Mouse (Mus musculus): ENCODE results near the gene Gm6034. TPM values are rescaled to one million over a fixed set of nuclear protein-coding genes. Genes with fewer than 3 reads are reported as not detected.
"Not testable (repeated sequence)": the region's sequence is repeated elsewhere in the genome, so short reads cannot be mapped to it uniquely, and the experiment has no call there.

The Gm6034 gene
- total RNA-seq, 4 experiments from 2014 or later: not detected

DNA sequence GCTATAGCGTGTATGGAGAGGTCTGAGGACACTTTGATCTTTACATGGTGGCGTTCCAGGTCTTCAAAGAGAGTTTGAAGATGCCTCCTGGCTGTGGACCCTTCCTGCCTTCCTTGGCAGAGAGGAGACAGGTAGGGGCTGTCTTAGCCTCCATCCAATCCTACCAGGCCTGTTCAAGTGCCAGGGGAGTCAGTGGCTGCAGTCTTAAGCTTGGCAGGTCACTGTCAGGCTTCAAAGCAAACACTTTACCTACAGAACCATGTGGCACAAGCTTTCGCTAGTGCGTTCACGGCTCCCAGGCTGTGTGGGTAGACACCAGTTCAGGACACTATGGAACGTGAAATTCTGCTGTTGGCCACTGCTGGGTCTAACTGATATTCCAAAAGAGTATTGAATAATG, 19.8 kb upstream of the Gm6034 start:
- no peak for DNase-seq (ENCODE audit: low spot score in 2 of 2)

DNA sequence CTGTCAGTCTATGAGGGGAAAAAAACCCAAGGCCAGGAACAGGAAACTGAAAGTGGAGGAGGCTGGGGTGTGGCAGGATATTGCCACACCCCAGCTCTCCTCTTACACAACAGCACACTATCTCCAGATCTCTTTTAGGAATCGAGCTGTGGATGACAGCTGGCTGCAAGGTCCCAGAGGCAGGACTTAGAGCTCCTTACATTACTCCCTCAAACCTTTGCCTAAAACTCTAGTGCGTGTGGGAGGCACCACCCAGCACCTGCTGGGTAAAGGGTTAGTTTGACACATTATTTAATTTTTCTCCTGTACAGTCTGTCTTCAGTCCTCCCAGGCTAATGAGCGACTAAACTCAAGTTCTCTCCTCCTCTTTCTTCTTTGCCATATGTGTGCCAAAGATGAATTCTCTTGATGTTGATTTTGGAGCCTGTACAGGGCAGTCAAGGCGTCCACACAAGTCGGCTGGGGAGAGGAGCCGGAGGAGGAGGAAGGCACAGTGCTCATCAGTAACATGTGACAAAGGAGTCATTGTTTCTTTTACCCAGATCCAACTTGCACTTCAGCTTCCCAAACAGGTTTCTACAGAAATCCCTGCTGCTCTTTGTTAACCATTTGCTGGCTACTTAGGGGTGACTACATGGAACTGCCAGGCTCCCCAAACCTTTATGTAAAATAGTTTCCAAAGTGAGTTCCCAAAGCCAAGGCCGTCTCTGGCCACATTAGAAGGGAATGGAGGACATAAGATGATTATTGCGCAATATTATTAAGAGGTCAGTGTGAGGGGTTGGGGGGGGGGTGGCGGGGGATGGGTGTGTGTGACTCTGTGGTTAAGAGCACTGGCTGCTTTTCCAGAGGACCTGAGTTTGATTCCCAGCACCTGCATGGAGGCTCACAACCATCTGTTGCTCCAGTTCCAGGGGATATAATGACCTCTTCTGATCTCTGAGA, 18.8 kb upstream of the Gm6034 start:
- DNase-seq (ENCODE audit: low spot score in 2 of 2): no peak

DNA sequence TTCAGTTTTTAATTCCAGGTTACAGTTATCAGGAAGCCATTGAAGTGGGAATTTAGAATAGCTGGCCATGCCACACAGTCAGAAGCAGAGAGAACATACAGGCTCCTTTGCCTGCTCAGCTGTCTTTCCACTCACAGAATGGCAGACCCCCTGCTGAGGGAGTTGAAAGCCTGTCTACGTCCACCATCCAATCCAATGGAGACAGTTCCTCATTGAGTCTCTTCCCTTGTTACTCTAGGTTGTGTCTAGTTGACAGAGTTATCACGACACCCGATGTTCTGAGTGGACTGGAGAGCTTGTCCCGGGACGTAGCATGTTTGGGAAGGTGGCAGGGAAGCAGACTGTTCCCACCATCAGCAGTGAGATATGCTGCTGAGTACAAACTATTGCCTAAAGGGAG, 17.6 kb upstream of the Gm6034 start:
- DNase-seq (ENCODE audit: low spot score in 2 of 2): no peak

DNA sequence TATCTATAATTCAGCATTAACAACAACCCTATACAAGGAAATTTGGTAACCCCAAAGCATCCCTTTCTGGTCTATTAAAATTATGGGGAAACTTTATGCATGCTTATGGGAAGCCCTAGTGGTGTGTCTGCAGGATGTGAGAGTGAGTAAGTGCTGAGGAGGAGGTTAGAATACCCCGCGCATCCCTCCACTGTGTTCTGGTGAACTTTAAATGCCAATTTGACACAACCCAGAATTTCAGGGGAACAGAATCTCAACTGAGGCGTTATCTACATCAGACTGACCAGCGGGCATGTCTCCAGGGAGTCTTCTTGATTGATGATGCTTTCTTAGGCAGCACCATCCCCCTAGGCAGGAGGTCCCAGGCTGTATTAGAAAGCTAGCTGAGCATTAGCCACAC, 16.9 kb upstream of the Gm6034 start:
- no peak for DNase-seq (ENCODE audit: low spot score in 2 of 2)

DNA sequence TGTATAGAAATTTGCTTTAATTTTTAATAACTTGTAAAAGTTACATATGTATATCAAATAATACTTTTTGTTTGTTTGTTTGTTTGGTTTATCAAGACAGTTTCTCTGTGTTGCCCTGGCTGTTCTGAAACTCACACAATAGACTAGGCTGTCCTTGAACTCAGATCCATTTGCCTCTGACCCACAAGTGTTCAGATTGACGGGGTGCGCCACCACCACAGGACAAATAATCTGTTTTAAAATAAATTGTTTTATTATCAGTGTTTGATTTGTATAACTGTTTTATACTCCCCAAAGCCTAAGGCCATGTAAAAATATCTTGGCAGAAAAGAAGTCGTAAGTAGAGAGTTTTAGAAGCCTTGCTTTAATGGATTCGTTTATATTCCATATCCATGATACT, 15.1 kb upstream of the Gm6034 start:
- no peak for DNase-seq (ENCODE audit: low spot score in 2 of 2)

DNA sequence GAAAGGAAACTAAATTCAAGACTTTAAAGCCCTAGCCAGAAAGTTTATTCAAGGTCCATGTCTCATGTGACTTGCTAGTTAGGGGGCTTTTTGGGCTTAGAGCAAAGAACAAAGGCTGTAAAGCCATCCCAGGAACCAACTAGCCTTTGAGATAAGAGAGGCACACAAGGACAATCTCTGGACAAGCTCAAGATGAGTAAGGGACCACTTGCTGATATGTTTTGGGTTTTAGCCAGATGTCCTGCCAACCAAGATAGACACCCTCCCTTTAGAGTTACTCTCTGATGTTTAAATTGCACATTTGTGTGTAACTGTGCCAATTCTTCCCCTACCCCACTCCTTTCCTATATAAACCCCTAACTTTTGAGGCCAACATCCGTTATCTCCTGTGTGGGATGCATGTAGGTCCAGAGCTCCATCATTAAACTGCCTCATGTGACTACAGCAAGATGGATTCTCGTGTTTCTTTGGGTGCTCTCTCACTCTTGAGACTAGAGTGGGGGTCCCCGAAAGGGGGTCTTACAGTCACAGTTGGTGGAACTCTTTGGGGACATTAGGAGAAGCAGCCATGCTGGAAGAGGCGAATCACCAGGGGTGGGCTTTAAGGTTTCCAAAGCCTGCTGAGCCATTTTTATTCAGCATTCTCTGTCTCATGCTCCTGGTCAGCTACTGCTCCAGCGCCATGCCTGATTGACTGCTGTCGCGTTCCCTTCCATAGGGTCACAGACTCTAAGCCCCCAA, 13.7 kb upstream of the Gm6034 start:
- DNase-seq (ENCODE audit: low spot score in 2 of 2): no peak

DNA sequence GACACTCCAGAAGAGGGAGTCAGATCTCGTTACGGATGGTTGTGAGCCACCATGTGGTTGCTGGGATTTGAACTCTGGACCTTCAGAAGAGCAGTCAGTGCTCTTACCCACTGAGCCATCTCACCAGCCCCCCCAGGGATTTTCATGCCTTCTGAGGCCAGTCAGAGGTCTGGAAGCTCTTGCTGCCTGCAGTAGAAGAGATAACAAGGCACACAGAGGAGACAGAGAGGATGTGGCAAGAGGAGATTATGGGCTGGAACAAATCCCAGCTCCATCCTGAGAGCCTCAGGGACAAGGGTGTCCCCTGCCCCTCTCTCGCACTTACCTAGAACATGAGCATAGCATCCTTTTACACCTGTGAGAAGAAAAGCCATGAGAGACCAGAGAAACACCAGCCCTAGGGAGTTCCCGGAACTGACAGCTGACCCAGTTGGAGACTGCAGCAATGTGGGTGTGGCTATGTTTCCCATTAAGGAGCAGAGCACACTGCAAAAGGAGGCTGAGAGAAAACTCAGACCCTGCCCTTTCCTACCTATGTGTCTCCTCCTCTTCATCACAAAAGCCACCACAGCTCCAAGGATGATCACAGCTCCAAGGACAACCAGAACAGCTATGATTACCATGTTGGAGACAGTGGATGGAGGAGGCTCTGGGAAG, 12.6 kb upstream of the Gm6034 start:
- DNase-seq (ENCODE audit: low spot score in 2 of 2): not testable (repeated sequence)

DNA sequence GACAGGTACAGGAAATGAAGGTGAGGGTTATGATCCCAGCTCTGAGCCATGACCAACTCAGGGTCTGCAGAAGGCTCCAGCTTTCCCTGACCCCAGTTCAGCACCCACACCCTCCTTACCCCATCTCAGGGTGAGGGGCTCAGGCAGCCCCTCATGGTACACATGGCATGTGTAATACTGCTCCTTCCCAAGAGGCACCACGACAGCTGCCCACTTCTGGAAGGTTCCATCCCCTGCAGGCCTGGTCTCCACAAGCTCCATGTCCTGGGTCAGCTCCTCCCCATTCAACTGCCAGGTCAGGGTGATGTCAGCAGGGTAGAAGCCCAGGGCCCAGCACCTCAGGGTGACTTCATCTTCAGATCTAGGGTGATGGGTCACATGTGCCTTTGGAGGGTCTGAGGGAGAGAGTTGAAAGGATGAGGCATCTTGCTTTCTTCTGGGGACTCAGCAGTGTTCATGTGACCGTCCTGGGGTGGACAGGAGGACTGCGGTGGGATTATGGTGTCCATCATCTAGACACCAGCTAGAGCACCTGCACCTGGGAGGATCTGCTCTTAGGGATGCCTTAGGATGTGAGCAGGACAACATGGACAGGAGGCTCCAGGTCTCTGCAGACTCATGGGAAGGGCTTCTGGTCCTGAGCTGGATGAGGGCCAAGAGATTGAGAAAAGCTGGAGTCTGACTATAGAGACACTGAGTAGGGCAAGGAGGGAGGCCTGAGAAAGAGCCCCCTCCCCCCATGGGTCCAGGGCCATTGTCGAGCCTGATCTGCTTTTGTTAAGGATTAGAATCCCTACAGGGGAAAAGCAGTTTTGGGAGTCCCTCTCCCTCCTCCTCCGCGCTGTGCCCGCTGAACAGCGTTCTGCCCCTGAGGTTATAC, 11.8 kb upstream of the Gm6034 start:
- not testable (repeated sequence) for DNase-seq (ENCODE audit: low spot score in 2 of 2)

DNA sequence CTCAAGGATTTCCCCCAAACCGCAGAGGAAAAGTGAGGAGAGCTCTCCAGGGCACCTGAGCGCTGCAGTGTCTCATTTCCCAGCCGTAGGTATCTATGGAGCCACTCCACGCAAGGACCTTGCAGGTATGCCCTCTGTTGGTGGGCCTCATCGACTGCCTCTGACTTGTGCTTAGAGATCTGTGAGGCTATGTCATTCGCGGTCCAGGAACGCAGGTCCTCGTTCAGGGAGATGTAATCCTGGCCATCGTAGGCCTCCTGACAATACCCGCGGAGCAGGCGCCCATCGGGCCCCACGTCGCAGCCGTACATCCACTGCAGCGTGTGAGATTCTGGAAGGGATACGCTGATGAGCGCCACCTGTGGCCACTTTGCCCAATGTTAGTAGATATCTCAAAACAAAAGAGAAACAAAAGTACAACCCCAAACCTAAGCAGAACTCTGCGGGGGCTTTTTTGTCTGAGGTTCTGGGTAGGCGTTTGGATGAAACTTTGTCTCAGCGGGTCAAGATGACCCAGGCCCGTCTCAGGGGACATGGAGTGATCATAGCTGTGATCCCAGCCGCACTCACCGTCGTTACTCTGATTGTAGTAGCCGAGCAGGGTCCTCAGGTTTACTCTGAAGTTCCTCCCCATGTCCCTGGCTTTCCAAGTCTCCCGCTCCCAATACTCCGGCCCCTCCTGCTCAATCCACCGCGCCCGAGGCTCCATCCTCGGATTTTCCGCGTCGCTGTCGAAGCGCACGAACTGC, 11.0 kb upstream of the Gm6034 start:
- not testable (repeated sequence) for DNase-seq (ENCODE audit: low spot score in 2 of 2)

DNA sequence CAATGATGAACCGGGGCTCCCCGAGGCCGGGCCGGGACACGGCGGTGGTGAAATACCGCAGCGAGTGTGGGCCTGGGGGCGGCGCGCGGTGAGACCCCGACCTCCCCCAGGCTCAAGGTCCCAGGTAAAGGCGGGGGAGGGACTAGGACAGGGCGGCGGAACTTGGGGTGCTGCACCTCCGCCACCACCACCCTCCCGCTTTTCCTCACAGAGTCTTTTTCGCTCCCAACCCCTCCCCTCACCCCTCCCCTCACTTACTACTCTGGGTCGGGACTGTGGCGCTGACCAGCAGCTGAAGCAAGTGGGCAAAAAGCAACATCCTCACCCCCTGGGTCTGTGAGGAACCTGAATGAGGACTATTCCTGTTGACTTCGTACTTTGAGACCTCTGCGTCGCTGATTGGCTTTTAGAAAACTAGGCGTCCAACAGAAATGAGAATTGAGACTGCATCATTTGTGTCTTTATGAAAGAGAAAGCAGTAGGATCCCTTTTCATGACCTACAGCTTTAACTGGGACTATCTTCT, 10.3 kb upstream of the Gm6034 start, which contains the start of gene H2-T23:
H2-T23 (minus strand) TSS at position 505 of the 525 bp plus-strand sequence.
- DNase-seq (ENCODE audit: low spot score in 2 of 2): not testable (repeated sequence)

DNA sequence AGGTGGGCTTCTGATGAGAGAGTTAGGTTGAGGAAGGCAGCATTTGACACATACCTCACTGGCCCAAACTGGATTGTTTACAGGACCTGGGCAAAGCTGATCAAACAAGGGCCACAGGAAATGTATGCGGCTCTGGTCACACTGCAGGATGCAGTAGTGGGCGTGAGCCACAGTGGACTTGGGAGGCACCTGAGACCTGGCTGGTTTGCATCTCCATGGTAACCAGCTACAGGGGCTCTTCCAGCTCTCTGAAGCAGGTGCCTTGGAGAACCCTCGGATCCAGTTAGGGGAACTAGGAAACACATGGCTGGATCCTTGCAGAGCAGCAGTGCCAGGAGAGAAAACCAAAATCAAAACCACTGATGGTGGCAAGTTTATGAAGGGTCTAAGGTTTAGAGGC, 8.2 kb upstream of the Gm6034 start:
- not testable (repeated sequence) for DNase-seq (ENCODE audit: low spot score in 2 of 2)

DNA sequence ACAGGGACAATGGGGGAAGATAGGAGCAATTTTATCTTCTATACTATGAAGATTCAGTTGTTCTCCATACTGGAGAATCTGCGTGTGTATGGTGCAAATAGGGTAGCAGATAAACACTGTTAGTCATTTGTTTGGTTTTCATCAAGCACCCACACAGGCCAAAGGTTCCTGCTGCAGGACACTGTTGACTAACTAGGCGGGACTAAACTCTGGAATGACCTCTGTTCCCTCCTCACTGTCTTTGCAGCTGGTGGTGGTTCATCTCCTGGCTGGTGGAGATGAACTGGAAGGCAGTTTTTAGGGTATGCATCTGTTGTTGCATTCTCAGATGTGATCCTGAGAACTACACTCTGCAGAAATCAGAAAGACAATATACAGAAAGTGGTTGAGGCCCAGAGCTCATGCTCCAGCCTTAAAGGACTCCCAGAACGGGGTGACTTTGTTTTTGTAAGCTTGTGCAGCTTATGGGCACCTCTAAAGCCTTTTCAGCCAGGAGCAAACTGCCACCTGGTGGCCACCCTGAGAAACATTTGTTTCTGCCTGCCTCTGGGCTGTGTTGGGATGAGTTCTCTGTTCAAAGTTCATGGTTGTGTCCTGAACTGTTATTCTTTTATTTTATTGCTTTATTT, 7.6 kb upstream of the Gm6034 start:
- peak in 1 of 2 experiments; percentile 56 for DNase-seq (ENCODE audit: low spot score in 2 of 2)

DNA sequence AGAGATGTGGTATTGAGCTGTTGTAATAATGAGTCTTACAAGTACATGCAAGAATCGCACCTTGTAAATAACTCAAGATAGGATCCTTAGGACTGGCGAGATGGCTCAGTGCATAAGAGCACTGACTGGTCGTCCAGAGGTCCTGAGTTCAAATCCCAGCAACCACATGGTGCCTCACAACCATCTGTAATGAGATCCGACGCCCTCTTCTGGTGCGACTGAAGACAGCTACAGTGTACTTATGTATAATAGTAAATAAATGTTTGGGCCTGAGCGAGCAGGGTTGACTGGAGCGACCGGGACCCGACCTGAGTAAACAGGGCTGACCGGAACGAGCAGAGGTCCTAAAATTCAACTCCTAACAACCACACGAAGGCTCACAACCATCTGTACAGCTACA, 6.6 kb upstream of the Gm6034 start:
- DNase-seq (ENCODE audit: low spot score in 2 of 2): not testable (repeated sequence)

DNA sequence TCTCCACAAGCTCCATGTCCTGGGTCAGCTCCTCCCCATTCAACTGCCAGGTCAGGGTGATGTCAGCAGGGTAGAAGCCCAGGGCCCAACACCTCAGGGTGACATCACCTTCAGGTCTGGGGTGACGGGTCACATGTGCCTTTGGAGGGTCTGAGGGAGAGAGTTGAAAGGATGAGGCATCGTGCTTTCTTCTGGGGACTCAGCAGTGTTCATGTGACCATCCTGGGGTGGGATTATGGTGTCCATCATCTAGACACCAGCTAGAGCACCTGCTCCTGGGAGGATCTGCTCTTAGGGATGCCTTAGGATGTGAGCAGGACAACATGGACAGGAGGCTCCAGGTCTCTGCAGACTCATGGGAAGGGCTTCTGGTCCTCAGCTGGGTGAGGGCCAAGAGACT, 2.2 kb upstream of the Gm6034 start:
- not testable (repeated sequence) for DNase-seq (ENCODE audit: low spot score in 2 of 2)

DNA sequence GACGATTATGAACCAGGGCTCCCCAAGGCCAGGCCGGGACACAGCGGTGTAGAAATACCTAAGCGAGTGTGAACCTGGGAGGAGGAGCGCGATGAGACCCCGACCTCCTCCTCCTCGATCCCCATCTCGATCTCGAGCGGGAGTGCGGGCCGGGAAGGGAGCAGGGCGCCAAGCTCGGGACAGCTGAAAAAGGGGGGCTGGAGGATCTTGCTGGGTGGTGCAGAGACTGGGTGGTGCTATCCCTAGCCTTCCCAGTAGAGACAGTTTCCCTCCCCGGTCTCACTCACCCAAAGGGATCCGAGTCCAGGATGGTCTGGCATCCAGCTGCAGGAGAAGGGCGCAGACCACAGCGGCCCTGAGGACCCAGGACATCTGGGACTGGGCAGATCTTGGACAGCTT, 706 bp upstream of the Gm6034 start:
- DNase-seq (ENCODE audit: low spot score in 2 of 2): not testable (repeated sequence)

DNA sequence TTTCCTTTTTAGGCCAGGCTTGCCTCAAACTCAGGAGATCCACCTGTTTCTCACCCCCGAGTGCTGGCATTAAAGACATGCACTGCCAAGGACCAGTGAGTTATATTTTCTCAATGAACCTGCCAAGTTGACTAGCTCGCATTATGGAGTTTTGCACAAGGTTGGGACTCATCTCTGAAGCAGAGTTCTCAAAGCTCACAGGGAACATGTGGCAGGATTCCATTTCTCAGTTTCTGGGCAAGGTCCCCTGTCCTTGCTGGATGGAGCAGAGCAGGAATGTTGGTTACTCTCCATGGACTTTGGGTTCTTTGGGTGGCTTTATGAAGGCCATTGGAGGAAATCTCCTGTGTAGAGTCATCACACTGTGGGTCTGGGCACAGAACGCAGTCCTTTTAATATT, 525 bp downstream of the Gm6034 start:
- no peak for DNase-seq (ENCODE audit: low spot score in 2 of 2)

DNA sequence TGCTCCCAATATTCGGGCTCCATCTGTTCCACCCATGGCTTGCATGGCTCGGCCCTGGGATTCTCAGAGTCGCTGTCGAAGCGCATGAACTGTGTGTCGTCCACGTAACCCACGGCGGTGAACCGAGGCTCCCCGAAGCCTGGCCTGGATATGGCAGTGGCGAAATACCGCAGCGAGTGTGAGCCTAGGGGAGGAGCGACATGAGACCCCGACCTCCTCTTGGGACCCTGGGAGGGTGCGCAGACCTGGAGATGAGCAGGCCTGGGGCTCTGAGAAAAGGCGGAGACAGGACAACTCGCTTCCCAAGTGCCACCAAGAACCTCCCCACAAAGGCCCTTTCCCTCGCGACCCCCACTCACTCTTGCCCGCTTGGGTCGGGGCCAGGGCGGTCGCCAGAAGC, 15.2 kb downstream of the Gm6034 start:
- not testable (repeated sequence) for DNase-seq (ENCODE audit: low spot score in 2 of 2)

DNA sequence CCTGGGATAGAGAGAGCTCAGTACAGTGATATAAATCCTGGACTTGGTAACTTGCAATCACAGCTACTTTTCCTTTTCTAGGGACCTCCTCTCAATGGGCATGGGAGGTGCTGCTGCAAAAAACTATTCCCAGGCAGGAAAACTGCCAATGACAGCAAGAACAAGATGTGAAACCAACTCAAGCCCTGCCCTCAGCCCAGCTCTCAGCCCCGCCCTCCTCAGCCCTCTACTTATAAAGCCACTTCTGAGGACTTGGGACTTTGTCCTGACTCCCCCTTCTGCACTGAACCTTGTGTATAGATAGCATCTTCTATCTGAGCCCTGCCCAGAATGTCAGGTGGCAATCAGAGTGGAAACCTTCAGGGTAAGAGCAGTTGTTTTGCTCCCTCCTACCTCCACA, 15.6 kb downstream of the Gm6034 start, which contains the start of gene Gm11127:
Gm11127 (minus strand) TSS at position 10 of the 400 bp plus-strand sequence.
- DNase-seq (ENCODE audit: low spot score in 2 of 2): not testable (repeated sequence)

DNA sequence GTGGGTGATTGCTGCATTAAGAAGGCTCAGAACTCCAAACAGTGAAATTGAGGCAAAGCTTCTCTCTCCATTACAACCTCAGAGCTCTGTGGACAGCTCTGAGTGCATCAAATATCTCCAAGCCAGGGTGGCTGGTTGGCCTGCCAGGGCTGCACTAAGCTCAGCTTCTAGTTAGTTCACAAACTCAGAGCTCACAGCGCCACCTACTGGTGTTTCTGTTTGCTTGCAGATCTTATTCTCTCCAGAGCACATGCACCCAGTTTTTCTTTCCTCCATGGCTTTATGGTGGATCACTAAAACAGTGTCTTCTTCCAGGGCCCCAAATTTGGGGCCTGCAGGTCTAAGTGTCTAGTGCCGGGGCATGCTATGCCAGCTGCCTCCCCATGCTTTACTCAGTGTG, 18.1 kb downstream of the Gm6034 start:
- peak; percentile 63 to 88 for DNase-seq (ENCODE audit: low spot score in 2 of 2)

Data from layer of hippocampus, adult 8-10 months (tissue).